Mouse (Mus musculus) lung, postnatal 25 days (tissue): Measurements from ENCODE around the gene B130006D01Rik.

Experiments used
- DNase-seq: peaks from one replicate; pipeline ENCODE4 v3.0.0; 2022; ENCODE audit warnings: low spot score

Gene B130006D01Rik

GRCm38 (mm10) chr11:95771665-95772064 is 48.3 kb downstream of the B130006D01Rik start:
- DNase-seq = no peak

DNA sequence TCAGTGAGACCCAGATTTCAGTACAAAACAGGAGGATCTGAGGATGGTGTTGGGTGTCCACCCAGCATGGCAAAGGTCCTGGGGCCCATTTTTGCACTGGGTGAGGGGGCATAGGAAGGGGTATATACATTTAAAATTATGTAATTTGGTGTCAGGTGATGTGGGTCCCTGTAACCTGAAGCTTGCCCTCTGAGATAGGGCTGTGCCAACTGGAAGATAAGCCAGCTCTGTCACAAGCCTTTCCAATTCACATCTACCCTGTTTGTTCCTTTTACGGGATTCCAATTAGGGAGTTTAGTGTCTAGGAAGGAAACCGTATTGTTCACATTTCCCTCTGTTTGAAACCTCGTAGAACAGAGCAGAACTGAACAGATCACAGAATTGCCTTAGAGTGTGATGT is 49.9 kb downstream of the B130006D01Rik start:
- DNase-seq = peak; percentile 37
